Mouse (Mus musculus) neutrophil, adult 5-6 weeks (primary cell): ENCODE data around the gene Knstrn. TPM values are rescaled to one million over a fixed set of nuclear protein-coding genes. Genes with fewer than 3 reads are reported as not detected.

ENCODE experiments used
- ATAC-seq: fragments of 151-379, 151-347 bp; 2 replicates; pipeline ENCODE4 v1.8.0; 2017; ENCODE audit warnings: mild to moderate bottlenecking, moderate TSS enrichment; ENCODE audit not compliant: insufficient number of reproducible peaks, poor library complexity, low FRiP score, severe bottlenecking; ENCODE audit errors: extremely low read depth
- total RNA-seq: library from RNA; stranded (forward); fragments of 200-1000 nt; gene quantifications from 2 replicates; pipeline ENCODE4 v1.2.3, GENCODE M21; 2017

Knstrn gene
- total RNA-seq, 1 experiment from 2014 or later = 13.2 TPM

DNA sequence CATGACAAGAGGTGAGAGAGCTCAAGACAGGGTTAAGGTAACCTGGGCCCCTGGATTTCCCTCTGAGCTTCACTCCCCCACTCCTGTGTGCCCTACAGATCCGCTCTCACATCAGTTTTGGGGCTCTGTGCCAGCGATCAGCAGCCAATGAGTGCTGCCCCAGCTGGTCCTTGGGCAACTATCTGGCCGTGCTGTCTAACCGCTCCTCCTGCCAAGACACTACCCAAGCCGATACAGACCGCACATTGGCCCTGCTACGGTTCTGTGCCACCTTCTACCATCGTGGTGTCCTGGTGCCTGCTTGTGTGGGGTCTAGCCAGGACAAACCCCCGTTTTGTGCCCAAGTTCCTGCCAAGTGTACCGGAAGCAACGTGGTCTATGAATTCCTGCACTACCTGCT lies 24.3 kb upstream of the Knstrn start:
- no peak for ATAC-seq

- ATAC-seq = no peak
Measured at GRCm38 (mm10) chr2:118790221-118790550, 23.6 kb upstream of the Knstrn start.

- no peak for ATAC-seq
Measured at GRCm38 (mm10) chr2:118790551-118791525, 23.0 kb upstream of the Knstrn start.

- ATAC-seq = no peak
Measured at GRCm38 (mm10) chr2:118791591-118792258, 22.1 kb upstream of the Knstrn start.

GRCm38 (mm10) chr2:118792259-118792613 lies 21.6 kb upstream of the Knstrn start:
- no peak for ATAC-seq

DNA sequence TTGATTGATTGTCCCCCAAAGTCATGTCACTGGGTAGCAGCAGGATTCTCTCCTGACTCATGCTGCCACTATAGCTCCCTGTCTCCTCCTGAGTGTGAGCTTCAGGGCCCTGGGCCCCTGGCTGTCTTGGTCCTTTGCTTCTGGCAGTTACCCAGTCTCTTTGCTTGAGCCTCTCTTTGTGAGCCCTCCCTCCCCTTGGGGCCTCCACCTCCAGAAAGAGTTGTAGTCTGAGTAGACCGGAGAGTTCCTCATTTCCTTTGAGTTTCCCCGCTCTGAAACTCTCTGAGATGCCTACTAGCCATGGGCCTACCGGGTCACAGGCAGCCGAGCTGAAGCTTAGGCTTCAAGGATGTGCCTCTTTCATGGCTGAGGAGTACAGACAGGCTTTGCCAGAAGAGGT lies 20.2 kb upstream of the Knstrn start:
- no peak for ATAC-seq

DNA sequence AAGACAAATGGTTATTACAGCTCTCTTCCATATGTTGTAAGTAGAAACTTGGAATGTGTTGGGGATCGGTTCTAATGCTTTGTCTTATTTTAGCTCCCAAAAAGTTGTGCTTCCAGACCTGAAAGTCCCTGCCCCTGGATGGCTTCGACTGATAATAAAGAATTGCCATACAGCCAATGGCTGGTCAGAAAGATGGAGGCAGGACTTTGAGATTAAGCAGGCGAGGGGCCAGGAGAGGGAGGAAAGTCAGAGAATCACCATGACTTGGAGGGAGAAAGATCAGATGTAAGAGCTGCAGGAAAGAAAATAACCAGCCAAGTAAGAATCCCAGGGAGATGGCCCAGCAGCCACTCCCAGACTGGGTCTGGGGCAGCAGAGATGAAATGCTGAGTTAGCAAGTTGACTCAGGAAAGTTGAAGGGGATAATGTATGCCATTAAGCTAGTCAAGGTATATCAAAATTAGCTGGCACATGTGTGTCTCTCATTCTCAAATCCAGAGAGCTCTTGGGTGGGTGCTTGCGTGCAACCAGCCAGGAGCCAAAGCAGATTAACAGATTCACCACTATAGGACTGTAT lies 11.2 kb upstream of the Knstrn start:
- ATAC-seq = no peak

GRCm38 (mm10) chr2:118804474-118804873 lies 9.3 kb upstream of the Knstrn start:
- ATAC-seq = peak; percentile 44; the same call in 1 of the 2 replicates

- no peak for ATAC-seq
Measured at GRCm38 (mm10) chr2:118805137-118805536, 8.7 kb upstream of the Knstrn start.

- no peak for ATAC-seq
Measured at GRCm38 (mm10) chr2:118805756-118806155, 8.0 kb upstream of the Knstrn start.

DNA sequence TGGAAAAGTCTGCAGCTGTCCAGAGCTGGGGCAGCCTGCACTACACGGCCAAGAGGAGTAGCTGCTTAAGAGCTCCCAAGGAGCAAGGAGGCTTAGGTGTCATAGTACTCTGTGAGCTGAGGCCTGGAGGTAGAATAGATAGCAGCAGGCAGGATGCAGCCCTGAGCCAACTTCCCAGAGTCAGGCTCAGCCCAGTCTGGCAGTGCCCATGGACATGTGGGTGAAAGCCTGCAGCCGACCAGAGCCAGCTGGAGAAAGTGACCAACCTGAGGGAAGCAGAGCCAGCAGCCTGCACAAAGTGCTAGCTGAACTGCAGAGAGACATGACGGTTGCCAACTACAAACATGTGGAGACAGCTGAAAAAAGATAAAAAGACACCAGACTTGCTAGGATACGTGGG lies 6.9 kb upstream of the Knstrn start:
- ATAC-seq = no peak

GRCm38 (mm10) chr2:118810861-118811260 lies 2.9 kb upstream of the Knstrn start:
- no peak for ATAC-seq

GRCm38 (mm10) chr2:118812724-118813123 lies 1.1 kb upstream of the Knstrn start:
- ATAC-seq = no peak

- no peak for ATAC-seq
Measured at GRCm38 (mm10) chr2:118822800-118823199, 9.0 kb downstream of the Knstrn start.

DNA sequence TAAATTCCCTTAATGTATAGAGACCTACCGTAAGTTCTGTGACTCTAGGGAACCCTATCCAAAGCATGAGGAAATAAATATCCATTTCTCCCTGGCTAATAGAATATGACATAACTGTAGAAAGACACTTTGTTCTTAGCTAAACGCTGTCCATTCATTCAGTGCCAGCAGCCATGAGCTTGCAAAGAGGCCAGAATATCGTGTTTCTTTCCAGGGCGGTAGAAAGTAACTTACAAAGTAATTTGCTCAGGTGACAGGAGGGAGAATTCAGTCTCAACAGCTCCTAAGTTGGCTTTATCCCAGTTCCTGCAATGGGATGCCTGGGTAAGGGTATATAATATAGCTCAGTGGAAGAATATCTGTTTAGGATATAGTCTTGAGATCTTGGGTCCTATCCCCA lies 10.6 kb downstream of the Knstrn start:
- no peak for ATAC-seq

- no peak for ATAC-seq
Measured at GRCm38 (mm10) chr2:118829096-118829495, 15.3 kb downstream of the Knstrn start.

GRCm38 (mm10) chr2:118834061-118834460 lies 20.3 kb downstream of the Knstrn start:
- no peak for ATAC-seq

DNA sequence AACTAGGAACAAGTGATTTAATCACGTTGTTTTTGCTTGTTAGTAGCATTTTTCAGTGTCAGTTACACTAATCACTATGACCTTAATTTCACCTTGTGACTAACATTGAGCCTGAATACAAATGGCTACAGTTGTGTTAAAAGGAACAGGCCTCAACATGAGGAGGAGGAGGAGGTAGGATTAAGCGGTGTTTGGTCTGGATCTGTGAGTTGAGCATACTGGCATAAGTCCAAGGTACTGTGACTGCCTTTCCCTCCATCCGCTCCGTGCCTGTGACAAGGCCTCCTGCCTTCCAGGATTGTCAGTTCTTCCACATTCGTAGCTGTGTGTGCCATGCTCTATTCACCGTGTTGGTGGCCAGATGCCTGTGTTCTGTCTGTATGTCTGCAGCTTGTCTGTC lies 21.3 kb downstream of the Knstrn start:
- no peak for ATAC-seq

- no peak for ATAC-seq
Measured at GRCm38 (mm10) chr2:118838330-118838729, 24.5 kb downstream of the Knstrn start.

DNA sequence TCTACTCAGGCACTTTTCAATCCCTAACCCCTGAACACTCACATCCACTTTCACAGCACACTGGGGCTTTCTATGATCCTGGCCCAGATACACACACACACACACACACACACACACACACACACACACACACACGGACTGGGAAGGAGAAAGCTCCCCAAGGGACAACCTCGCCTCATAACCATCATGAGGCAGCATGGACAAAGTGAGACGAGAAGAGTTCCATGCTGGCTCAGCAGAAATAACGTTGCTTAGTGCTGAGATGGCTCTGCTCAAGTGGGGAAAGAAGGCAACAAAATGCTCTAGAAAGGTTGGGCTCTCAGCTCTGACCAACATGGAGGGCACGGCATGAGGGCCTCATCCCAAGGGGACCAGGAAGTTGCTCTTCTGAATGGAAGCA lies 27.4 kb downstream of the Knstrn start:
- ATAC-seq = no peak
